Mouse (Mus musculus): ENCODE measurements around the gene Sh2d1b2. TPM values are rescaled to one million over a fixed set of nuclear protein-coding genes. Genes with fewer than 3 reads are reported as not detected.

Sh2d1b2 gene
- polyA plus RNA-seq, 1 experiment from 2014 or later, result not detected

DNA sequence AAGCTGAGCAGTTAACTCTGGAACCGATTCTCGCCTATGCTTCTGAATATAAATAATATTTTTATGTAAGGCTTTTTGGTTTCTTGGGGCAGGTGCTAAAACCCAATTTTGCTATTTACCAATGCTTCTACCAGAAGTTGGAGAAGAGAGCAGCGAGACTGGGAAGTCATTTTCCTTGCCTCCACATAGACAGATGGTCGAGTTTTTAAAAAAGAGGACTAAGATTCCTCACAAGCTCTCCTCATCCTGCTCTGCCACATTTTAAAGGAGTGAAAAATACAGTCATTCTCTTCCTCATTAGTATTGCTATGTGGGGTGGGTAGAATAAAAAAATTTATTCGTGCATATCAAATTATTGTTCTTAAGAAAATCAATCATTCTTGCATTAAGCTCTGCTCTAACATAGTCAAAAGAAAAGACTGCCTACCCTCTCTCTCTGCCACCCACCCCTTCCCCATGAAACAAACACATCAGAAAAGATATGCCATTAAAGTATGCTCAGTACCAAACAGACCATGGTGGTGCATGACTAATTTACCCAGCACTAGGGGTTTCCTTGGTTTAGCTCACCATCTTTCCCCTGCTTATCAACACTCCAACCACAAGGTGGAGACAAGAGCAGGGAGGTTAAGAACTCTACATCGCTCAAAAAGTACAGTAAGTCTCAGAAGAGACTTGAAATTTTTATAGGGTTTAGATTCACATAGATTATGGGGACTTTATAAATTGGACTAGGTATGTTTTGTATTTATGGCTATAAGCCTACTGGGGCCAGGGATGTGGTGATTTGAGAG lies 14.3 kb upstream of the Sh2d1b2 start:
- DNase-seq (ENCODE audit: low spot score), result no peak
- 0 out of 2 replicates have a peak, but pooled peaks cover 3% of the 10 kb centered on the region for H3K27me3 ChIP-seq (replicated peaks; ENCODE audit: low read depth, poor library complexity, severe bottlenecking)
- 81% methylated on average over 6 of the region's 6 CpGs for WGBS
- H3K36me3 ChIP-seq (replicated peaks), result no peaks in the 10 kb centered on the region
- H3K27ac ChIP-seq (replicated peaks), result no peak overlapping the region
- H3K4me1 ChIP-seq, result peaks cover 8% of the 10 kb centered on the region; the same call in 1 of the 2 replicates
- no peaks in the 10 kb centered on the region for H3K9me3 ChIP-seq
- H3K4me3 ChIP-seq, result no peak overlapping the region

DNA sequence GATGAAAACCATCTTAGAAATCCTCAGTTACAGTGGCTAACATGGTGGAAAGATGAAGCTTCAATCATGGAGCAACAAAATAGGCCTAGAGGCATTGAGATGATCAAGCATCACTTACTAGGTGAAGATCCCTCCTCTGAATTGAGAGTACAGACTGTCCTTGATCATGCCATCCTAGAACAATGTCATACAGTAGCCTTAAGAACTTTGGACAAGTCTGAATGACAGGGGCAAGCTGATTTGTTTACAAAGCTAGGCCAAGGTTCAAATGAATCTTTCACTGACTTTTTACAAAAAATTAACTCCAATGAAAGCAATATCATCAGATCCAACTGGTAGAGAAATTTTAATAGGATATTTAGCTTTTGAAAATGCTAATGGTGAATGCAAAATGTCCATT lies 12.2 kb upstream of the Sh2d1b2 start:
- no peaks in the 10 kb centered on the region for H3K4me1 ChIP-seq
- no peaks in the 10 kb centered on the region for H3K36me3 ChIP-seq (replicated peaks)
- no peaks in the 10 kb centered on the region for H3K9me3 ChIP-seq
- H3K4me3 ChIP-seq, result no peak overlapping the region
- H3K27ac ChIP-seq (replicated peaks), result no peak overlapping the region
- 0 out of 2 replicates have a peak, but pooled peaks cover 3% of the 10 kb centered on the region for H3K27me3 ChIP-seq (replicated peaks; ENCODE audit: low read depth, poor library complexity, severe bottlenecking)
- no peak for DNase-seq (ENCODE audit: low spot score)

- DNase-seq (ENCODE audit: low spot score), result no peak
- H3K4me1 ChIP-seq, result 0 out of 2 replicates have a peak, but pooled peaks cover 3% of the 10 kb centered on the region
- no peak overlapping the region for H3K4me3 ChIP-seq
- H3K27me3 ChIP-seq (replicated peaks; ENCODE audit: low read depth, poor library complexity, severe bottlenecking), result 0 out of 2 replicates have a peak, but pooled peaks cover 3% of the 10 kb centered on the region
- H3K9me3 ChIP-seq, result no peaks in the 10 kb centered on the region
- WGBS, result 82% methylated on average over 2 of the region's 2 CpGs
- no peaks in the 10 kb centered on the region for H3K36me3 ChIP-seq (replicated peaks)
- H3K27ac ChIP-seq (replicated peaks), result no peak overlapping the region
These were observed 9.3 kb upstream of the Sh2d1b2 start for GRCm38 (mm10) chr1:170223276-170223675.

DNA sequence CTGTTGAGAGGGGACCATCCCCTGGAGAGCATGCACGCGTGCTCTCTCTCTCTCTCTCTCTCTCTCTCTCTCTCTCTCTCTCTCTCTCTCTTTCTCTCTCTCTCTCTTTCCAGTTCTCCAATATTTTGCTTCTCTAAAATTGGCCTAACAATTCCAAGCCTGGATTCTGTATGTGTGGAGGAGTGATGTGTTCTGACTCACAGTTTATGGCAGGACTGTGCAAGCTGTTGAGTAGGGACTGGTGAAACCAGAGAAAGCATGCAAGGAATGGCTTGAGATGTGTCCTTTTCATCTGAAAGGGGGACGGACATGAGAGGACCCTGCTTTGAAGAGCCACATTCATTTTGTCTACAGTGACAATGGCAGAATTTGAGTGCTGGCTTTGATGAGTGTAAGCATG lies 12.5 kb downstream of the Sh2d1b2 start:
- no peak overlapping the region for H3K27ac ChIP-seq (replicated peaks)
- H3K4me1 ChIP-seq, result no peaks in the 10 kb centered on the region
- no peak for DNase-seq (ENCODE audit: low spot score)
- WGBS, result 84% methylated on average over 3 of the region's 3 CpGs
- no peak overlapping the region for H3K4me3 ChIP-seq
- H3K9me3 ChIP-seq, result no peaks in the 10 kb centered on the region
- no peaks in the 10 kb centered on the region; the same call in 1 of the 2 replicates for H3K27me3 ChIP-seq (replicated peaks; ENCODE audit: low read depth, poor library complexity, severe bottlenecking)
- H3K36me3 ChIP-seq (replicated peaks), result no peaks in the 10 kb centered on the region

DNA sequence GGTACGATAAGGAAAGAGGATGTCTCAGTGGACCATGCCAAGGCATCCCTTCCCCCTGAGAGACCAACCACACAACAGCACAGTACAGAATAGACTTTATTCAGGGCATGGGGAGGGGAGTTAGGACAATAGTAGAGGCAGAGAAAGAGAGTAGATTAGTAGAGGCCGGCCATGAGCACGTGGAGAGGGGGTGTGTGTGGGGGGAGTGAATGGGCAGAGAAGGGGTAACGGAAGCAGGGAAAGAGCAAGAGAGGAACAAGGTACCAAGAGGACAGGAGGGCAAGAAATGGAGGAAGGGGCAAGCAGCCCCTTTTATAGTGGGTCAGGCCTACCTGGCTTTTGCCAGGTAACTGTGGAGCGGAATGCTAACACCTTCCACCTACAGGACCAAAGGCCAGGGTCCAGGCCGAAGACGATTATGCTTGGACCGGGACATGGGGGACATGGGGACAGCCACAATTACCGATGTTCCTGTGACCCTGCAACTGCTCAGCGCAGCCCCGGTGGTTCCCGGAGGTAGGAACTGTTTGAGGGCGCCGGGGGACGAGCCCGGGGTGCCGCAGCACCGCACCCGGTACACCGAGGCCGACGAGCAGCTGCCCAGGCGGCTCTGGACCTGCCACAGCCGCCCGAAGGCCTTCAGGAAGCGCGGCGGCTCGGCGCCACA lies 22.5 kb downstream of the Sh2d1b2 start:
- H3K4me1 ChIP-seq, result peaks cover 8% of the 10 kb centered on the region
- peak overlapping the region; percentile 70 for H3K4me3 ChIP-seq
- peak overlapping the region; percentile 92 for H3K27ac ChIP-seq (replicated peaks)
- H3K27me3 ChIP-seq (replicated peaks; ENCODE audit: low read depth, poor library complexity, severe bottlenecking), result 0 out of 2 replicates have a peak, but pooled peaks cover 3% of the 10 kb centered on the region
- no peaks in the 10 kb centered on the region for H3K9me3 ChIP-seq
- WGBS, result 26% methylated on average over 30 of the region's 30 CpGs
- H3K36me3 ChIP-seq (replicated peaks), result no peaks in the 10 kb centered on the region
- no peak for DNase-seq (ENCODE audit: low spot score)

DNA sequence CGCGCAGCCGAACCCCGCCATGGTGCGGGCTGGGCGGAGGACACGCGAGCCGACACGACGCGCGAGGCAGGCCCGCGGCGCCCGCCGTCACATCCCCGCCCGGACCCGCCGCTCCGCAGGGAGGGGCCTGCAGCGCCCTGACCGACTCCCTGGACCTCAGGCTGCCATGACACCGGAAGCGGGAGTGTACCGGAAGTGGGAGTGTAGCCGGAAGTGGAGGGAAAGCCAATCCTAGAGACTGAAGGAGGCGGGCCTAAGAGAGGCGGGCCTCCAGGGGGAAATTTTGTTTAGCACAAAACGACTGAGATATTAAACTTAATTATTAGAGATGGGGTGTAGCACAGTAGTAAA lies 23.0 kb downstream of the Sh2d1b2 start:
- H3K9me3 ChIP-seq, result no peaks in the 10 kb centered on the region
- 4% methylated on average over 32 of the region's 32 CpGs for WGBS
- H3K36me3 ChIP-seq (replicated peaks), result no peaks in the 10 kb centered on the region
- peak overlapping the region; percentile 70 for H3K4me3 ChIP-seq
- H3K4me1 ChIP-seq, result peaks cover 8% of the 10 kb centered on the region
- peak; percentile 91 for DNase-seq (ENCODE audit: low spot score)
- H3K27ac ChIP-seq (replicated peaks), result peak overlapping the region; percentile 92
- H3K27me3 ChIP-seq (replicated peaks; ENCODE audit: low read depth, poor library complexity, severe bottlenecking), result 0 out of 2 replicates have a peak, but pooled peaks cover 3% of the 10 kb centered on the region

DNA sequence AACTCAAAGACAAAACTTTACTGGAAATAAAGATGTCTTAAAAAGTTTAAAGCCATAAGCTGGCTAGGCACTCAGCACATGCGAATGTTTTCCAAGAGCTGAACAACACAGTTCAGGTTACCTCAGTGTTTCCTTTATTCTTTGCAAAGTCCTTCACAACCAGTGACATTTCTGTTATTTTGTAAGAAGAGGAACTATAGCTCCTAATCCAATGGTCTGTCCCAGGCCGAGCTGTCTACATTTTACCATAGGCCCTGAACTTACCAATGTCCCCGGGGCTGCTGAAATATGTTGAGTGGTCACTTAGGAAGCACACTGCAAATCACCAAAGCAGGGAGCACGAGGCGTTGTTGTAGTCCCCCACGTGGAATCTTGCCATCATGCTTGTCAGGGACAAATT lies 37.7 kb downstream of the Sh2d1b2 start:
- no peak for DNase-seq (ENCODE audit: low spot score)
- Histone ChIP-seq H3K27me3 (replicated peaks; ENCODE audit: low read depth, poor library complexity, severe bottlenecking) (no peaks in the 10 kb centered on the region), H3K4me3 (no peak overlapping the region), H3K36me3 (replicated peaks) (no peaks in the 10 kb centered on the region), H3K9me3 (peaks cover 8% of the 10 kb centered on the region; the same call in 1 of the 2 replicates), H3K27ac (replicated peaks) (no peak overlapping the region), H3K4me1 (no peaks in the 10 kb centered on the region)
- WGBS, result 79% methylated on average over 6 of the region's 6 CpGs

- Histone ChIP-seq H3K9me3 (peaks cover 8% of the 10 kb centered on the region; the same call in 1 of the 2 replicates), H3K4me1 (no peaks in the 10 kb centered on the region), H3K36me3 (replicated peaks) (no peaks in the 10 kb centered on the region), H3K4me3 (no peak overlapping the region), H3K27ac (replicated peaks) (no peak overlapping the region), H3K27me3 (replicated peaks; ENCODE audit: low read depth, poor library complexity, severe bottlenecking) (no peaks in the 10 kb centered on the region)
- no peak for DNase-seq (ENCODE audit: low spot score)
- 87% methylated on average over 4 of the region's 4 CpGs for WGBS
These were observed 38.1 kb downstream of the Sh2d1b2 start for GRCm38 (mm10) chr1:170270696-170271095.

GRCm38 (mm10) chr1:170273252-170273651 lies 40.7 kb downstream of the Sh2d1b2 start:
- DNase-seq (ENCODE audit: low spot score), result no peak
- Histone ChIP-seq H3K4me3 (no peak overlapping the region), H3K9me3 (no peaks in the 10 kb centered on the region), H3K27ac (replicated peaks) (no peak overlapping the region), H3K36me3 (replicated peaks) (no peaks in the 10 kb centered on the region), H3K27me3 (replicated peaks; ENCODE audit: low read depth, poor library complexity, severe bottlenecking) (no peaks in the 10 kb centered on the region), H3K4me1 (no peaks in the 10 kb centered on the region)

DNA sequence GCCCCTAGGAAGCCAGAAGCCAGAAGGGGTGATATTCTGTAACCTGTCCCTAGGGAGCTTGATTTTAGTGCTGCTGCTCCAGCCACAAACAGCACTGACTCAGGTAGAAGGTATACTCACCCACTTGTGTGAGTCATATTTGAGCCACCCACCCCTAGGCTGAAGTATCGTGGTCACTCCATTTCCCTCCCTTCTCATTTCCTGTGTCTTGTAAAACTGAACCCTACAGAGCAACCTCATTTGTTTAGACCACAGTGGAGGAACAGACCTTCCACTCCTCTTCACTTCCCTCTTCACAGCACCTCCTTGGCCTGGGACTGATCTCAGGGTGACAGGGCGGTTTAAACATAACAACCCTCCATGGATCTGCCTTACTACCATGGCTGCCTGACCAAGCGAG lies 44.5 kb downstream of the Sh2d1b2 start, which contains the start of gene Sh2d1b1:
Gene Sh2d1b1, plus strand, starts transcription at position 305 of the 400 bp plus-strand sequence.
- H3K27me3 ChIP-seq (replicated peaks; ENCODE audit: low read depth, poor library complexity, severe bottlenecking), result no peaks in the 10 kb centered on the region
- no peaks in the 10 kb centered on the region for H3K4me1 ChIP-seq
- no peak within 1 kb of the TSS for H3K4me3 ChIP-seq
- WGBS, result 79% methylated on average over 3 of the region's 3 CpGs
- no peak within 1 kb of the TSS for H3K27ac ChIP-seq (replicated peaks)
- H3K36me3 ChIP-seq (replicated peaks), result no peaks in the 10 kb centered on the region
- H3K9me3 ChIP-seq, result no peaks in the 10 kb centered on the region
- no peak for DNase-seq (ENCODE audit: low spot score)

GRCm38 (mm10) chr1:170282415-170283129 lies 50.0 kb downstream of the Sh2d1b2 start:
- no peak for DNase-seq (ENCODE audit: low spot score)
- 81% methylated on average over 4 of the region's 4 CpGs for WGBS
- H3K4me1 ChIP-seq, result no peaks in the 10 kb centered on the region

DNA sequence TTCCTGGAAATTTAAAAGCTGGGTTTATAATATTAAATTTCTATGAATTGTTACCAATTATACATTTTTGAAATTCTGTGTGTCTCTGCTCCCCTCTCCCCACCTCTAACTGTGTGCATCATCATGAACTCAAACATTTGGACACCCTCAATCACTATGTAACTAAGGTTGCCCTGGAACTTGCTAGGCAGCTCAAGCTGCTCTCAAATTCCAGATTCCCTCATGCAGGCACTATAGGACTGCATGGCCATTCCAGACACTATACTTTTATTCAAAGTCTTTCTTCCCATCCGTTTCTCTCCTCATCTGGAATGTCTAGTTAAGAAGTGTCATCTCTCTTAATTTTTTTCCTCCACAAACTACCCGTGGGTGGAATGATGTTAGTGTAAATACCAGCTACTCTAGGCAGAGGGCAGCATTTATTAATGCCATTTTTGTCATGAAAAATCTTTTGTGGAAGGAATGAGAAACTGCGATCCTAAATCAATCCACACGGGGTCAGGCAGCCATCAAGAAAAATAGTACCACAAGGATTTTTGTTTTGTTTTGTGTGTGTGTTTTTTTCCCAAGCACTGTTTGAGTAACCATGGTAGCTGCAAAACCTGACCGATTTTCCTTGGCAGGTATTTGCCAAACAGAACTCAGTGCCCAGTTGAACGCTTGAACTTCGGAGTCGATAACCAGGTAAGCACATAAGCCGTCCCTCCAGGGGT lies 59.8 kb downstream of the Sh2d1b2 start:
- Histone ChIP-seq H3K36me3 (replicated peaks) (no peaks in the 10 kb centered on the region), H3K9me3 (no peaks in the 10 kb centered on the region)

More at GRCm38 (mm10) chr1:170282415-170283129, 50.0 kb downstream of the Sh2d1b2 start:
- no peaks in the 10 kb centered on the region for H3K36me3 ChIP-seq (replicated peaks)
- H3K4me3 ChIP-seq, result no peak overlapping the region
- H3K9me3 ChIP-seq, result no peaks in the 10 kb centered on the region
- H3K27ac ChIP-seq (replicated peaks), result no peak overlapping the region
- H3K27me3 ChIP-seq (replicated peaks; ENCODE audit: low read depth, poor library complexity, severe bottlenecking), result no peaks in the 10 kb centered on the region

More for the DNA sequence above, 59.8 kb downstream of the Sh2d1b2 start:
- WGBS, result 43% methylated on average over 9 of the region's 9 CpGs
- no peak overlapping the region for H3K27ac ChIP-seq (replicated peaks)
- peak; percentile 48 for DNase-seq (ENCODE audit: low spot score)
- no peaks in the 10 kb centered on the region for H3K27me3 ChIP-seq (replicated peaks; ENCODE audit: low read depth, poor library complexity, severe bottlenecking)
- no peak overlapping the region for H3K4me3 ChIP-seq
- no peaks in the 10 kb centered on the region for H3K4me1 ChIP-seq
